Mouse (Mus musculus) urinary bladder, postnatal 14 days (tissue): ENCODE results near the gene Gm13287.
"Not testable (repeated sequence)": the region's sequence is repeated elsewhere in the genome, so short reads cannot be mapped to it uniquely, and the experiment has no call there.

Experiments
- DNase-seq: peaks from one replicate; pipeline ENCODE4 v3.0.0; 2021; ENCODE audit warnings: low spot score

The Gm13287 gene

DNA sequence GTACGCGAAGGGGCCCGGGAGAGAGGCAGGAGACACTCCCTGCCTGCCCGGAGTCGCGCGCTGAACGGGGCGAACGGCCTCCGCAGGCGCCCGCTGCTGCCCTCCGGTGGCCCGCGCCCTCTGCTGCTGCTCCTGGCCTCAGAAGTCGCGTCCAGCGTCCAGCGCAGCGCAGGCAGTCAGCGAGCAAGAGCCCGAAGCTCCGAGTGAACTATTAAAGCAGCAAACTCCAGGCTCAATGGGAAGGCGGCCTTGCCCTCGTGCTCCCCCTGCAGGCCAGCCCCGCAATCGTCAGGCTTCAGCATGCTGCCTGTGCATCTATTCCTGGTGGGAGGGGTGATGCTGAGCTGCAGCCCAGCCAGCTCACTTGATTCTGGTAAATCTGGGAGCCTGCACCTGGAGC is 6.0 kb upstream of the Gm13287 start, which contains the start of gene Gm13279:
Gene Gm13279, plus strand, starts transcription at position 301 of the 400 bp plus-strand sequence.
- not testable (repeated sequence) for DNase-seq

- DNase-seq: not testable (repeated sequence)
These were observed 3.7 kb upstream of the Gm13287 start, which contains the start of gene Gm13285 for GRCm38 (mm10) chr4:88799365-88799764. TSS of gene Gm13285 (plus strand) at chr4:88799665.

DNA sequence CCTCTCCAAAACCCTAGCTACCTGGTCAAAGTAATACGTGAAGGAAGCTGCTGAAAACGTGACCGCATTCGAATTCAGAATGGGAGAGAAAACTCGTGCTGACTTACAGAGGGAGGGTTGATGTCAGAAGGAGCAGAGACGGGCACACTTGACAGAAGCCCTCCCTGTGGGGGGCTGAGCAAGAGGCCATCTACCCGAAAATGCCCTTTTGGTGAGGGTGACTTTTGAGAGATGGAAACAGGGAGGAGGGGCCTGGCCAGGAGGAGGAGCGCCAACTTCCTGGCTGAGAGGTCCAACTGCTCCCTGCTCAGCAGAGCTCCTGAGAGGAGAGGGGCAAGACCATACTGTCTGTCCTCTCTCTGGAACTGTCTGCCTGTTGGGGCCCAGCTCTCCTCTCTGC is 2.2 kb downstream of the Gm13287 start, which contains the start of gene Gm13288:
Gene Gm13288, plus strand, starts transcription at position 301 of the 400 bp plus-strand sequence.
- not testable (repeated sequence) for DNase-seq

- DNase-seq: peak; percentile 5
These were observed 2.7 kb downstream of the Gm13287 start for GRCm38 (mm10) chr4:88805761-88806160.

GRCm38 (mm10) chr4:88815928-88816327 is 12.9 kb downstream of the Gm13287 start, which contains the start of gene Ifna7:
TSS of gene Ifna7 (plus strand) at chr4:88816228.
- no peak for DNase-seq

GRCm38 (mm10) chr4:88819659-88820058 is 16.6 kb downstream of the Gm13287 start, which contains the start of gene Ifna11:
TSS of gene Ifna11 (plus strand) at chr4:88819959.
- no peak for DNase-seq

GRCm38 (mm10) chr4:88822995-88823394 is 19.9 kb downstream of the Gm13287 start:
- peak; percentile 8 for DNase-seq

DNA sequence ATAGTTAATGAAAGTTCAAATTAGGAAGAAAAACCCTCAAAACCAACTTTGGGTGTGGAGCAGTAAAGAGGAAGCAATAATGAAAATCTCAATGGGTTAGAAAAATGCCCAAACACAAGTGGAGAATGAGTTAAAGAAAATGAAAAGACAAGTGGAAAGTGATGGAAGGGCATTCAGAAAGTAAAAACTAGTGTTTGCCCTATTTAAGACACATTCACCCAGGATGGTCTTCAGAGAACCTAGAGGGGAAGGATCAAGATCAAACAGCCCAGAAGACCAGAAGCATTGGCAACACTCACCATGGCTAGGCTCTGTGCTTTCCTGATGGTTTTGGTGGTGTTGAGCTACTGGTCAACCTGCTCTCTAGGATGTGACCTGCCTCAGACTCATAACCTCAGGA is 24.1 kb downstream of the Gm13287 start, which contains the start of gene Ifna6:
Gene Ifna6, plus strand, starts transcription at position 301 of the 400 bp plus-strand sequence.
- not testable (repeated sequence) for DNase-seq

GRCm38 (mm10) chr4:88830523-88830922 is 27.5 kb downstream of the Gm13287 start:
- DNase-seq: peak; percentile 16

- not testable (repeated sequence) for DNase-seq
These were observed 32.2 kb downstream of the Gm13287 start, which contains the start of gene Ifna5 for GRCm38 (mm10) chr4:88835225-88835624. TSS of gene Ifna5 (plus strand) at chr4:88835525.

DNA sequence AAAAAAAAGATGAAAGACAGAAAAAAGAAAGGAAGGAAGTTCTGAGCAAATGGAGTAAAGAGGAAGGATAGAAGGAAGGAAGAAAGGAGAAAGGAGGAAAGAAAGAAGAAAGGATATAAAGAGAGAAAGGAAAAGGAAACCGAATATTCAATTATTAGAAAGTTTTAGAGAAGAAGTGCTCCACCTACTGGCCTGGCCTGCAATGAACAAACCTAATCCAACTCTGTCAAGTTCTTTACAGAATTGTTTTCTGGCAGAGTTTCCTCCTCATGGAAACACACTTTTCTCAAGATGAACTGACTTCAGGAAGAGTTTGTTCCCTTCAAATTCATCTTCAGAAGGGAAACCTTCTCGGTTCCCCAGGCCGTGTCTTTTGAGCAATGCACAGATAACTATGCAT is 35.8 kb downstream of the Gm13287 start:
- no peak for DNase-seq

DNA sequence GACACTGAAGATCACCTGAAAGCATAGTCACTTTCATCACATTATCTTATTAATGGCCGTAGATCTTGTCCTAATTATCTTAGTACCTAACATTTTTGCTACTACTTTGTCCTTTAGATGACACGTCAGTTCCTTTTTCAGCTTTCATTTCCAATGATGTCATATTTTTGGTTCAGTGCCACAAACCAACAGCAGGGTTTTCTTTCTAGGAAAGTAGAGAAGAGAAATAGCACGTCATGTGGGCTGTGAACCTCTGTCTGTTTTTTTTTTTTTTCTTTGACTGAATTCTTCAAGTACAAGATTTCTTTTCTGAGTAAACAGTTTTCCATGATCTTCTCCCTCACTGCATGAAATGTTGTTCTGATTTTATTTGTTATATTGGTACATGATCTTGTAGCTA is 37.0 kb downstream of the Gm13287 start:
- DNase-seq: no peak

DNA sequence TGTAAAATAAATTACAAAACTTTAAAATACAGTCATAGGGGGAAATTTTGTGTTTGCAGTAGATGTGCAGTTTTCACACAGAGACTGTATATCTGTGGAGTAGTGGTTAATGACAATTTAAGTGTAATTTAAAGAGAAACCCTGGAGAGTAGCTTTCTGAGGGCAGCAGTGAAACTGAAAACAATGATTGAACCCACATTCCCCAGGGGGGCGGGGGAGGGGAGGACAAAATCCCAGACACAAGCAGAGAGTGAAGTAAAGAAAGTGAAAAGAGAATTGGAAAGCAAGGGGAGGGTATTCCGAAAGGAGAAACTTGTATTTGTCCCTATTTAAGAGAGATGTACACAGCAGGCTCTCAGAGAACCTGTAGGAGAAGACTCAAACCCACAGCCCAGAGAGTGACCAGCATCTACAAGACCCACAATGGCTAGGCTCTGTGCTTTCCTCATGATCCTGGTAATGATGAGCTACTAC is 38.4 kb downstream of the Gm13287 start, which contains the start of gene Ifna4:
Gene Ifna4, plus strand, starts transcription at position 424 of the 474 bp plus-strand sequence.
- DNase-seq: no peak

- DNase-seq: no peak
These were observed 42.3 kb downstream of the Gm13287 start for GRCm38 (mm10) chr4:88845334-88845733.

GRCm38 (mm10) chr4:88849698-88850097 is 46.6 kb downstream of the Gm13287 start, which contains the start of gene Ifna1:
TSS of gene Ifna1 (plus strand) at chr4:88850087.
- no peak for DNase-seq

DNA sequence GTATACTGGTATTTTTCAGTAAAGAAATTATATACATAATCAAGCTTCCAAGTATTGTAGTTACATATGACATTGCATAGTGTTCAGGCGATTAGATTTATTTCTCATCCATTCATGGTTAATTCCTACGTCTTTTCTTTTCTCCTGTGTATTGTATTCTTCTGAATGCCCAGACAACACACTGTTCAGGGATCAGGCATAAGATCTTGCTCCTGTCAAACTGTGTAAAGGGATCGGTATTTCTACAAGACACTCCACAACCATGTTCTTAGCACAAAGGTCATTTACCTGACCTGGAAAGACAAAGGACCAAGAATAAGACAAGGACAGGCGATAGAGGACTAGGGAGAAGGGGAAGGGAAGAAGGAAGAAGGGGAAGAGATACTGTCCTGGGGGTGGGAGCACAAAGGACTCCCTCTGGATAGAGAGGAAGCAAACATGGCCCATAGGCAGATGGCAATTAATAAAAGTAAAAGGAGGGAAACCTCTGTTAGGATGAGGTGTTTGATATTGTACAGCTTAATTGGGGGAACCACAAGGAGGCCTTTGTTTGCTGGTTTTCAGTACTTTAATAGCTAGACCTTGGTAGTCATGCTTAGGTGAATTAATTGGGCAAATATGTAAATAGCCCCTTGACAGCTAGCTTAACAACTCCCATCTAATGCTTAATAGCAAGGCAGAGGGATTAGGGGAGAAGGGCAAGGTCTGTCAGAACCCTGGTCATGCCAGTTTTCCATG is 48.1 kb downstream of the Gm13287 start:
- no peak for DNase-seq
